10 mouse cellular contexts compared by ENCODE assay signal in genomic region chr2:71867480-71867879, GRCm38 (mm10). TPM values are rescaled to one million over a fixed set of nuclear protein-coding genes. Genes with fewer than 3 reads are reported as not detected.
DNase-seq lines count a peak whose midpoint lies in the region; ATAC-seq and TF ChIP-seq lines count a peak whose summit lies in the region.
"Had no signal": no experiment of that assay in that cellular context is flagged by ENCODE, and none has a peak within 500 bp of the region (broad histone marks: within the 10 kb centered on the region; RNA-seq: fewer than 3 reads in every experiment).

No protein-coding gene starts in this region.

- no peak overlapping the region for H3K4me3 ChIP-seq in thymus, adult 2 months (ENCODE audit: control insufficient read depth, insufficient read depth, low read length)
- no peak overlapping the region for H3K4me3 ChIP-seq in forebrain, postnatal 0 days (ENCODE audit: low read depth, low read length)

- no peaks in the 10 kb centered on the region for H3K27me3 ChIP-seq in thymus, adult 2 months (ENCODE audit: control insufficient read depth, insufficient read depth, low read length)
- no peaks in the 10 kb centered on the region for H3K27me3 ChIP-seq in forebrain, postnatal 0 days (ENCODE audit: insufficient read depth, low read length)
- H3K27me3 ChIP-seq: Patski had no signal

- no peak for TF ChIP-seq POLR2A in thymus, adult 2 months (IDR thresholded peaks at IDR 0.05; ENCODE audit: control insufficient read depth, extremely low read depth, insufficient read depth, low read length, poor library complexity)

- DNase-seq in adrenal gland, adult 2 months: peak; percentile 20
- no peak for DNase-seq in adrenal gland, adult 18-20 months (ENCODE audit: low spot score in 2 of 2)
- DNase-seq in thymus, adult 2 months: no peak
- DNase-seq in thymus, postnatal 0 days (ENCODE audit: low spot score): no peak
- peak; percentile 81 for DNase-seq in kidney, adult 9 months
- no peak for DNase-seq in T-cell, adult 2 months (ENCODE audit: low spot score)
- no peak for DNase-seq in forebrain, postnatal 0 days
- no peak for DNase-seq in urinary bladder, adult 18-20 months (ENCODE audit: low spot score in 2 of 2)
- DNase-seq: right cerebral cortex, postnatal 14 days had no signal

- ATAC-seq in forebrain, postnatal 0 days: no peak
- ATAC-seq: Patski had no signal

- no peaks in the 10 kb centered on the region for H3K9me3 ChIP-seq in forebrain, postnatal 0 days (ENCODE audit: low read length)

- 62% methylated on average over 5 of the region's 5 CpGs for WGBS in thymus, adult 2 months
- 8% methylated on average over 5 of the region's 5 CpGs for WGBS in forebrain, postnatal 0 days

- no peak overlapping the region for H3K9ac ChIP-seq in forebrain, postnatal 0 days

- H3K4me2 ChIP-seq in forebrain, postnatal 0 days (ENCODE audit: low read depth): no peak overlapping the region

- H3K36me3 ChIP-seq in thymus, adult 2 months (ENCODE audit: control insufficient read depth, insufficient read depth, low read length): no peaks in the 10 kb centered on the region
- H3K36me3 ChIP-seq in forebrain, postnatal 0 days (ENCODE audit: insufficient read depth): no peaks in the 10 kb centered on the region

- H3K27ac ChIP-seq in thymus, adult 2 months (ENCODE audit: control insufficient read depth, insufficient read depth, low read length): peak overlapping the region; percentile 95
- no peak overlapping the region for H3K27ac ChIP-seq in forebrain, postnatal 0 days (ENCODE audit: low read depth, low read length)

- H3K4me1 ChIP-seq in thymus, adult 2 months (replicated peaks; ENCODE audit: control insufficient read depth, insufficient read depth, low read length): peaks cover 37% of the 10 kb centered on the region
- no peaks in the 10 kb centered on the region for H3K4me1 ChIP-seq in forebrain, postnatal 0 days (ENCODE audit: insufficient read depth)

- no peak for TF ChIP-seq CTCF in thymus, adult 2 months (IDR thresholded peaks at IDR 0.05; ENCODE audit: borderline replicate concordance, control insufficient read depth, extremely low read depth, insufficient read depth, low read length, poor library complexity)
- no peak for TF ChIP-seq CTCF in forebrain, postnatal 0 days (IDR thresholded peaks at IDR 0.05; ENCODE audit: low read depth)

RNA-seq across cellular contexts. Expression of gene Pdk1, which starts 5.5 kb away (rescaled TPM):
- total RNA-seq in adrenal gland, adult 2 months (2021): 10 to 100 TPM; 27.1 to 49.2 TPM
- 51.6 and 89.4 TPM in 2 replicates for polyA plus RNA-seq in adrenal gland, adult 2 months (2012; rRNA removed)
- 10 to 100 TPM; 44.2 to 59.8 TPM for total RNA-seq in adrenal gland, adult 18-20 months (2021)
- polyA plus RNA-seq in thymus, adult 2 months (2012; rRNA removed): 43.7 and 50.6 TPM in 2 replicates
- 60.2 and 73.8 TPM in 2 replicates for polyA plus RNA-seq in thymus, postnatal 0 days (2015; fragmentation: Nextera tagmentation; extraction: Ambion mirVana)
- total RNA-seq in forebrain, postnatal 0 days (2014; rRNA removed): 42.0 and 46.7 TPM in 2 replicates
- polyA plus RNA-seq in forebrain, postnatal 0 days (2015; fragmentation: Nextera tagmentation; extraction: Ambion mirVana): 15.3 and 20.8 TPM in 2 replicates

Comparison
In these comparisons a context has a peak if more than half of its experiments do, and no peak if none do; other contexts are left out.
1. DNase-seq: peak in adrenal gland, adult 2 months (single experiment) and kidney, adult 9 months (single experiment); none in adrenal gland, adult 18-20 months (0 of 2), thymus, adult 2 months (single experiment), thymus, postnatal 0 days (single experiment), T-cell, adult 2 months (single experiment), forebrain, postnatal 0 days (single experiment) and urinary bladder, adult 18-20 months (0 of 2).